Mouse (Mus musculus): ENCODE data around the gene Erbin.

Erbin gene

GRCm38 (mm10) chr13:103912351-103912750 is 8.0 kb downstream of the Erbin start:
- no peak for DNase-seq (ENCODE audit: low spot score in 2 of 2)

GRCm38 (mm10) chr13:103910598-103910997 is 9.7 kb downstream of the Erbin start:
- no peak for DNase-seq (ENCODE audit: low spot score in 2 of 2)

GRCm38 (mm10) chr13:103909894-103910293 is 10.4 kb downstream of the Erbin start:
- no peak for DNase-seq (ENCODE audit: low spot score in 2 of 2)

- no peak for DNase-seq (ENCODE audit: low spot score in 2 of 2)
These were observed 20.3 kb downstream of the Erbin start for GRCm38 (mm10) chr13:103900015-103900414.

- no peak for DNase-seq (ENCODE audit: low spot score in 2 of 2)
These were observed 22.7 kb downstream of the Erbin start for GRCm38 (mm10) chr13:103897606-103898005.

- no peak for DNase-seq (ENCODE audit: low spot score in 2 of 2)
These were observed 27.2 kb downstream of the Erbin start for GRCm38 (mm10) chr13:103893065-103893464.

- DNase-seq (ENCODE audit: low spot score in 2 of 2): no peak
These were observed 30.3 kb downstream of the Erbin start for GRCm38 (mm10) chr13:103890038-103890437.

- no peak for DNase-seq (ENCODE audit: low spot score in 2 of 2)
These were observed 33.8 kb downstream of the Erbin start for GRCm38 (mm10) chr13:103886503-103886902.

- no peak for DNase-seq (ENCODE audit: low spot score in 2 of 2)
These were observed 39.1 kb downstream of the Erbin start for GRCm38 (mm10) chr13:103881200-103881599.

GRCm38 (mm10) chr13:103876743-103877142 is 43.6 kb downstream of the Erbin start:
- DNase-seq (ENCODE audit: low spot score in 2 of 2): no peak

- no peak for DNase-seq (ENCODE audit: low spot score in 2 of 2)
These were observed 44.3 kb downstream of the Erbin start for GRCm38 (mm10) chr13:103875823-103876514.

GRCm38 (mm10) chr13:103870786-103871185 is 49.5 kb downstream of the Erbin start:
- no peak for DNase-seq (ENCODE audit: low spot score in 2 of 2)

- DNase-seq (ENCODE audit: low spot score in 2 of 2): no peak
These were observed 50.2 kb downstream of the Erbin start for GRCm38 (mm10) chr13:103870117-103870516.

- no peak for DNase-seq (ENCODE audit: low spot score in 2 of 2)
These were observed 51.4 kb downstream of the Erbin start for GRCm38 (mm10) chr13:103868875-103869274.

GRCm38 (mm10) chr13:103862041-103862440 is 58.3 kb downstream of the Erbin start:
- DNase-seq (ENCODE audit: low spot score in 2 of 2): no peak

- no peak for DNase-seq (ENCODE audit: low spot score in 2 of 2)
These were observed 61.3 kb downstream of the Erbin start for GRCm38 (mm10) chr13:103859041-103859440.

- DNase-seq (ENCODE audit: low spot score in 2 of 2): no peak
These were observed 72.7 kb downstream of the Erbin start for GRCm38 (mm10) chr13:103847614-103848013.

- DNase-seq (ENCODE audit: low spot score in 2 of 2): no peak
These were observed 78.8 kb downstream of the Erbin start for GRCm38 (mm10) chr13:103841287-103842201.

GRCm38 (mm10) chr13:103838619-103839018 is 81.7 kb downstream of the Erbin start:
- no peak for DNase-seq (ENCODE audit: low spot score in 2 of 2)

- DNase-seq (ENCODE audit: low spot score in 2 of 2): no peak
These were observed 90.6 kb downstream of the Erbin start for GRCm38 (mm10) chr13:103829623-103830135.

GRCm38 (mm10) chr13:103822270-103822669 is 98.0 kb downstream of the Erbin start:
- DNase-seq (ENCODE audit: low spot score in 2 of 2): no peak

GRCm38 (mm10) chr13:103819377-103819776 is 100.9 kb downstream of the Erbin start:
- DNase-seq (ENCODE audit: low spot score in 2 of 2): no peak

- no peak for DNase-seq (ENCODE audit: low spot score in 2 of 2)
These were observed 102.4 kb downstream of the Erbin start for GRCm38 (mm10) chr13:103817935-103818334.

Measured in frontal cortex, postnatal 14 days (tissue).